Mouse (Mus musculus): ENCODE data around the gene Unc119. TPM values are rescaled to one million over a fixed set of nuclear protein-coding genes. Genes with fewer than 3 reads are reported as not detected.

Unc119 gene
- total RNA-seq, 2 experiments from 2014 or later = 27.2 to 51.2 TPM

DNA sequence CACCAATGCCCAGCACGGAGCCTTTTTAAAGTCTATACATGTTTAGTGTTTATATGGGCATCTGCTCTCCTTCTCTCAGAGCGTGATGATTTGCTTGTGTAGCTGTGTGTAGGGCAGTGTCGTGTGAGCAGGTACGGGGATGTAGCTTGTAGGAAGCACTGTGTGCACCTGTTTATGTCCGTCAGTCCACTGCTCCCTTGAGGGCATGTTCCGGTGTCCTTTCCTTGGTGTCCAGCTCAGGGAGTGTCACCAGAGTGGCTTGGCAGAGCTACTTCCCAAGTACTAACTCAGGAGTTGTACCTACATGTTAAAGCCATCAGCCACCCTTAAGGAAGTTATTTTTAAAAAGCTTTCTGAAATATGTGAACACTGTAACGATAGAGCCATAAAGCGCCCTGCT lies 6.2 kb upstream of the Unc119 start:
- ATAC-seq (replicated peaks; ENCODE audit: low FRiP score, low TSS enrichment, poor library complexity, severe bottlenecking) = no peak

DNA sequence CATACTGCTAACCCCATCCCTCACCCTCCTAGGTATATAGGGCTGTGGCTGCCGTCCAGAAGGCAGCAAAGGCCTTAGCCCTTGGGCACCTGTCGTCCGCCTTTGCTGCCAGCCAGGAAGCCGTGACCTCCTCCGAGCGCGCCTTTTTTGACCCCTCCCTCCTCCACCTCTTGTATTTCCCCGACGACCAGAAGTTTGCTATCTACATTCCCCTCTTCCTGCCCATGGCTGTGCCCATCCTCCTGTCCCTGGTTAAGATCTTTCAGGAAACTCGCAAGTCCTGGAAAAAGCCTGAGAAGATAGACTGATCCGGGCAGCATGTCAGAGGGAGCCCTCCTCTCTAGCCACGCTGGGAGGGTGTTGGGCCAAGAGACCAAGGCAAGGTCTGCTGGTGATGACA lies 1.6 kb upstream of the Unc119 start:
- ATAC-seq (replicated peaks; ENCODE audit: low FRiP score, low TSS enrichment, poor library complexity, severe bottlenecking) = no peak

DNA sequence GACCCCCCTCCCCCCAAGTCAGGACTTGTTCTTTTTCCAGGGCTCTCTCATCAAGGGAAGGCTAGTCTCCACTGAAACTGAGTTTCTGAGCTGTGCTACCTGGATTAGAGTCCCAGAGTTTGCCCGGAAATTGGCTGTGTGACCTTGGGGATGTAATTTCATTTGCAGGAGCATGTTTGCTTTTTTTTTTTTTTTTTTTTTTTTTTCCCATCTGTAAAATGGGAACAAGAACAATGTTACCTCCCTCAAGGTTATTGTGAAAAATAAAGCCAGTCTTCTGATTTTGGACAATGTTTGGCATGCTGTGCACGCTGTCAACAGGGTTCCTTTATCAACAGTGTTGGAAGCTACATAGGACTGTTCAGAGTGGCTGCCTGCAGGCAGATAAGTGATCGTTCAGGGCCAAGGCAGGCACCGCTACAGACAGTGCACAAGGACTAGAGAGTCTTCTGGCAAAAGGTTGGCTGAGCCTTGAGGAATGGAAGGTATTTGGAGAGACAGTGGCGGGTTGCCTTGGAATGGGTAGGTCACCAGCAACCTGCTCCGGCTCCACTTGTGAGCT lies 1.1 kb downstream of the Unc119 start:
- peak; percentile 66 for ATAC-seq (replicated peaks; ENCODE audit: low FRiP score, low TSS enrichment, poor library complexity, severe bottlenecking)

DNA sequence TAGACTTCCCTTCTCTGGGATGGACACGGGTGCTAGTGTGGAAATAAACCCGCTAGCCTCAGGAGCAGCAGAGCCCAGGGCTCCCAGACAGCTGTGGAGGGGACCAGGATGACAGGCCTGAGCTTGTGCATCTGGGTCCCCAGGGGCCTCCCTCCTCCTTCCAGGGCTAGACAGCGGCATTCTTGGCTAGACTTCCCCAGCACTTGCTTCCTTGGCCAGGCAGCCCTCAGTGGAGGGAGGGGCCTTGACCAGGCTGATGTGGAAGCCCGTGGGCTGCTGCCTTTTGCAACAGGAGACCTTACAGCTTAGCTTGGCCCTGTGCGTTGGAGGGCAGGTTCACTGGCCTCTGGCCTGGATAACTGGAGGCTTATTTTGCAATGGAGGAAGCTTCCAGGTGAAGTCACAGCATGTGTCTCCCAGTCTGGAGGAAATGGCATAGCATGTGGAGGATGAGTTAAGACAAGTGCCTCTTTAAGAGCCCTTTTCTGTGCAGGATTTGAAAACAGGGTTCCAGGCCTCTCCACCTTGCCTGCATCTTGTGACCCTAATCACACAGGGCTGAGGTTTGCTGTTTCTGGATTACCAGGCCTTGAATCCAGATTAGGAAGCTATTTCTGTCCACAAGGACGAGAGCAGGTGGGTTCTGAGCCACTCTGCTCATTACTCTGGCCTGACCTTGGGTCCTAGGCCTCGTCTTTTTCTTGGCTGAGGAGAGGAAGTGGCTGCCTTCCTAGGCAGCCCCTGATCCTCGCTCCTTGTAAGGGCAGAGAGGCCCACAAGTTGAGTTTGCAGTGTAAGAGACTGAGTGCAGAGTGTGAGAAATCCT lies 1.8 kb downstream of the Unc119 start:
- ATAC-seq (replicated peaks; ENCODE audit: low FRiP score, low TSS enrichment, poor library complexity, severe bottlenecking) = peak; percentile 26

DNA sequence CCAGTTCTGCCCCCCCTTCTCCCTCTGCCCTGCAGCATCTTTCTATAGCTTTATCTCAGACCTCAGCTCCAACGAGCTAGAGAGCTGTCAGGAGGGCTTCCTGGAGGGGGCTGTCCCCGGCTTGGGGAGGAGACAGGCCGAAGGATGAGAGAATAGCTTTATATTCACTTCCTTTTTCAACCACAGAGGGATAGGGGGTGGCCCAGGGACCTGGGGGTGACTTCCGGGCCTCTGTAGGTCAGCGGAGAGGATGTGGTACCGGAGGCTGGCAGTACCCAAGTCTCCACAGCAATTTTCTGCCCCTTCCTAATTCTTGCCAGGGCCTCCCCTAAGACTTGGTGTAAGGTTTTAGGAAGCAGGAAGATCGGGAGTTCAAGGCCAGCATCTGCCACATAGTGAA lies 2.5 kb downstream of the Unc119 start:
- no peak for ATAC-seq (replicated peaks; ENCODE audit: low FRiP score, low TSS enrichment, poor library complexity, severe bottlenecking)

DNA sequence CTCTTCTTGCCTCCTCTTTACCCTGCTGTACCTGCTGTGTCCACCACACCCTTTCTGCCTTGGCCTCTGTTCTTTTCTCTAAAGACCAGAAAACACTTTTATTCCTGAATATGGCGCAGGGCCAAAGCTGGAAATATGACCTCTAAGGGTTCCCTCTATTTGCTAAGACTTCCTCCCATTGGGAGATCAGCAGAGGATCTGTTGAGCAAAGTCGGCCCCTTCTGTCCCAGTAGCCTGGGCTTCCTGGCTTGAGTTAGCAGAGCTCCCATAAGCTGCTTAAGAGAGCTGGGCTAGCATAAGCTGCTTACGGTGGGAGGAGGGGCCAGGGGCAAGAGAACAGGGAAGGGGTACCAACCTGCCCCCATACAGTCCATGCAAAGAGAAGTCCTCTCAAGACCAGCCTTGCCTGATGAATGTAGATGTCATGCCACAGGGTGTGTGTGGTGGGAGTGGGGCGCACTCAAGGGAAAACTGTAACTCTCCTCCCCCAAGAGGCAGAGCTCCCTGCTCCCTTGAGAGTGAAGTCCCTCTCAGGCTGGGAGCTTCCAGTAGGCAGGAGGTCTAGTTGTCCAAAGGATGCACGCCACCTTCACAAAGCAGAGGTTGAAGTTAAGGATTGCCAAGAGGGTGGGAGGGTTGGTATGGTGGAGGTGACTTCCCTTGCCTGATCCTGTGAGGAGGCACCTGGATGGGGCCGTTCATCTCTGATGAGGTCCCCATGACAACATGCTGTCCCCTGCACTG lies 3.2 kb downstream of the Unc119 start:
- ATAC-seq (replicated peaks; ENCODE audit: low FRiP score, low TSS enrichment, poor library complexity, severe bottlenecking) = no peak

DNA sequence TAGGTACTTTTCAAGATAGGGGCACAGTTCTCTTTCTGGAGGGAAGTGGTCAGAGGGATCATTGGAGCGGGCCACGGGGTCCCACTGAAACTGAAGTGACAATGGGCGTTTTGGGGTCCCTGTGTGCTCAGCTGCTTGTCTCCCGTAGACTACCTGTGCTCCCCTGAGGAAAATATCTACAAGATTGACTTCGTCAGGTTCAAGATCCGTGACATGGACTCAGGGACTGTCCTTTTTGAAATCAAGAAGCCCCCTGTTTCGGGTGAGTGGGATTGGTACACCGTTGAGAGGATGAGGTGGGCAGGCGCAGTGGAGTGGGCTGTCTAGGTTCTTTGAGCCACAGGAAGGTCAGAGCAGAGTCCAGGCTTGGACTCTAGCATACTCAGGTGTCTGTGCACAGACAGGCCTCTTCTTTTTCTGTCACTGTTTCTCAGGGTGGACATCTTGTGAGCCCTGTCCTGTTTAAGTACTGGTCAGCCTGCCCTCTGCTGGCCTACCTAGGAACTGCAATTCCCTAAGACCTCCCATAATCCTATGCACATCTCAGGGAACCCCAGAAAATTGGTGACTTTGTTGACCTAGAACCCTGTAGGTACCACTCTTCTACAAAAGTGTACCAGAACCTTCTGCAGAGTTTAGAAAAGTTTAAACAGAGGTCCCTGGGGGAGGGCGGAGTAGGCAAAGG lies 3.9 kb downstream of the Unc119 start:
- ATAC-seq (replicated peaks; ENCODE audit: low FRiP score, low TSS enrichment, poor library complexity, severe bottlenecking) = no peak

DNA sequence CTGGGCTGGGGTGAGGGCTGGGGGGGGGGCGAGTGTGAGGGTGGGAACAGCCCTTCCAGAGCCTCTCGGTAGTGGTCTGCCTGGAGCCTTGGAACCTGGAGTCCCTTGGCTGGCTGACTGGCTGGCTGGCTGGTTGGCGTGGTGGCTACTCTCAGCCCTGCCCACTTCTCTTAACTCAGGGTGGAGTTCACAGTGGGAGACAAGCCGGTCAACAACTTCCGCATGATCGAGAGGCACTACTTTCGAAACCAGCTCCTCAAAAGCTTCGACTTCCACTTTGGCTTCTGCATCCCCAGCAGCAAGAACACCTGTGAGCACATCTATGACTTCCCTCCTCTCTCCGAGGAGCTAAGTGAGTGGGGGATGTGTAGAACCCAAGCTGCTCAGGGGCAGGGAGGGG lies 4.6 kb downstream of the Unc119 start:
- ATAC-seq (replicated peaks; ENCODE audit: low FRiP score, low TSS enrichment, poor library complexity, severe bottlenecking) = no peak

DNA sequence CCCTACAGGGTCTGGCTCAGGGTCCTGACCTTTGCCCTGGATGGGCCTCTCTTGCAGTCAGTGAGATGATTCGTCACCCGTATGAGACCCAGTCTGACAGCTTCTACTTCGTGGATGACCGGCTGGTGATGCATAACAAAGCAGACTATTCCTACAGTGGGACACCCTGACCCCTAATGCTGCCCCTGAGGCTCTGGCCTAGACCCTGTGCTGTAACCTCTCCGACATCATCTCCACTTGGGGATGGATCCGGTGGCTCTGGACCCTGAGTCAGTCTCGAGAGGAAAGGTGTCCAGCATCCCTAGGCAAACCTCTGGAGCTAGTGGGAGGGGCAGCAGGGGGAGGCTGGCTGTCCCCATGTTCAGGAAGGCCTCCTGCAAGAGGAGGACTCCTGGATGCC lies 5.2 kb downstream of the Unc119 start:
- no peak for ATAC-seq (replicated peaks; ENCODE audit: low FRiP score, low TSS enrichment, poor library complexity, severe bottlenecking)

DNA sequence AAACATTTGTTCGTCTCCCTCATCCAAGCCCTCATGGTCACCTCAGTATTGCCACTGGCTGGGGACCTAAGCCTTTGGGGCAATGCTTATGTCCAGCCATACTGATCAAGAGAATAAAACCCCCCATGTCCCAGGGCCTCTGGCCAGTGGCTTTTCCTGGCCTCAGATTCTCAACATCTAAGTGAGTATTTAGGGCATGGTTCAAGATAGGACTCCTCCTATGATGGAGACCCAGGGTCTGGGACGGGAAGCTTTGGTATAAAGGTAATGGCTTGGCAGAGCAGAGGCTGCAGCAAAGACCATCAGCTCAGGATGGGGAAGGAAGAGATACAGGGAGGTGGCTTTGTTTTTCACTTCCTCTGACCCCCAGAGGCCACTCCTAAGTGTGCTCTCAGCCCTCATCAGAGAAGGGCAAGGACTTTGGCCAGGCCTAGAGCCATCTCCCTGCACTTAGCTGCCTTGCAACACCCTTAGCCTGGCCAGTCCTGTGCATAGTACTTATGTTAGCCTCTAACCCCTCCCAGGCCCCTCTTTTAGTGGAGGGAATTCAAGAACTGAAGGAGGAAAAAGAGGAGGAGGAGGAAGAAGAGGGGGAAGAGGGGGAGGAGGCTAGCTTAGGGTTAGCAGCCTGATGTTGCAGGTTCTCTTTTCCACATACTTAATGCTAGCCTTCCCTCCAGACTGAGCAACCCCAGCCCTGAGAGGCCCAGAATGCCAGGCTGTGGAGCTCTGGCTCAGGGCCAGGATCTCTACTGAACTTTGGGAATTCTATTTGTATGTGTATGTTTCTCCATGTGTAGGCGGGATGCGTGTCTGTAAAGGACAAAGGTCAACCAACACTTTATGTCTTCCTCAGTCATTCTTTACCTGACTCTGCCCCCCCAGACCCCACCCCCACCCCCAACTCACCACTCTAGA lies 6.4 kb downstream of the Unc119 start:
- ATAC-seq (replicated peaks; ENCODE audit: low FRiP score, low TSS enrichment, poor library complexity, severe bottlenecking) = no peak

DNA sequence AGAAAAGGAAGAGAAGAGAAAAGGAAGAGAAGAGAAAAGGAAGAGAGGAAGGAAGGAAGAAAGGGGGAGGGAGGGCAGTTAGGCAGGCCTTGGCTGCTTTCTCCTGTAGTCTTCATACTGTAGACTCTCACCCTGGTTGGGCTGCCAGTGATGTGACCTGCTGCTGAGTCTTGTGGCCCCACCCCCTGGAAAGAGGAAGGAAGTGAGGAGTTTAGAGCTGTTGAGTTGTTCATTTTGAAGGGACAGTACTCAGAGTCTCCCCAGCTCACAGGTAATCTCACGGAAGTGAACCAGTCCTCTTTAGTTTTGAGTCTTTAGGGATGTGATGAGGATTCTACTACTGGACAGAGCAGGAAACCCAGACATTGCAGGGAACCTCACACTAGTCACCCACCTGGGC lies 9.8 kb downstream of the Unc119 start:
- no peak for ATAC-seq (replicated peaks; ENCODE audit: low FRiP score, low TSS enrichment, poor library complexity, severe bottlenecking)

DNA sequence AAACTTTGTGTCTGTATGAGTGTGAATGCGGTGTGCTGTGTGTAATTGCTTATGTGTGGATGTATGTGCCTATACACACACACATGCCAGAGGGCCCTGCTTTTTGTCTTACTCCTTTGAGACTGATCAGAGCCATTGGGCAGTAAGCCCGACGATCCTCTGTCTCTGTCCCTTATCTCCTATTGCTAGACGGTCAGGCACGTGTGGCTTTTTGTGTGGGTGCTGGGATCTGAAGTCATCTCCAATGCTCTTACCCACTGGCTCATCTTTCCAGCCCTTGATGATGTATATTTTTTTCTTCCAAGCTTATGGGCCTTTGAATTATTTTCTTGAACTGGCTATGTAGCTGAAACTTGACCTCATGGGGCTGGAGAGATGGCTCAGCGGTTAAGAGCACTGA lies 11.6 kb downstream of the Unc119 start:
- no peak for ATAC-seq (replicated peaks; ENCODE audit: low FRiP score, low TSS enrichment, poor library complexity, severe bottlenecking)

DNA sequence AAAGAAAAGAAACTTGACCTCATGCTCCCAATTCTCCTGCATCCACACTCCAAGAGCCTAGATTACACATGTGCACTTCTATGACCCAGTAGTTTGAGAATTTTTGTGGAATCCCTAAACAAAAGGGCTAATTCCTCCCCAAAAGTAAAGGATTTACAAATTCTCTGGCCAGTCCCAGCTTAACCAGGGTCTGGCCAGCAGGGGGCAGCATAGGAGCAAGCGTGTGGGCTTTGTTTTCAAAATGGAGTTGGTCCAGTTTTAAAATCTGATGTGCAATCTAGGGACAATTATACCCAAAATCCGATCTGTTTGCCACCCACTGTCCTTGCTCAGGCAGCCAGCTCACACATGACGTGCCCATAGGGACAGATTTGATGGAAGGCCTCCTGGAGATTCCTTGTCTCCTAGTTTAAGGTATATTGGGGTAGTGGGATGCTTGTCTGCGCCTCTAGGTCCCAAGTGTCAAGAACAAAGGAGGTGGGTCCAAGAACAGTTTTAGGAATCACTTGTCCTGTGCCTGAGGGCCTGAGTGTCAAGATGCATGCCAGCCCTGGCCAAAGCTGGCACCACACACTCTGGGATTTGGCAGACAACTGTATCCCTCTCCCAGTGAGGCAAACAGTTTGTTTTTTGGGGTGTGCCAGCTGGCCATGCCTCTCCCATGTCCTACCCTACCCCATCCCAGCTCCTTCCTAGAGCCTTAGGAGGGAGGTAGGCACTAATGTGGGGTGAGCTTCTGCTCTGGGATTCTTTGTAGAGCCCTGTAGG lies 12.4 kb downstream of the Unc119 start:
- no peak for ATAC-seq (replicated peaks; ENCODE audit: low FRiP score, low TSS enrichment, poor library complexity, severe bottlenecking)

DNA sequence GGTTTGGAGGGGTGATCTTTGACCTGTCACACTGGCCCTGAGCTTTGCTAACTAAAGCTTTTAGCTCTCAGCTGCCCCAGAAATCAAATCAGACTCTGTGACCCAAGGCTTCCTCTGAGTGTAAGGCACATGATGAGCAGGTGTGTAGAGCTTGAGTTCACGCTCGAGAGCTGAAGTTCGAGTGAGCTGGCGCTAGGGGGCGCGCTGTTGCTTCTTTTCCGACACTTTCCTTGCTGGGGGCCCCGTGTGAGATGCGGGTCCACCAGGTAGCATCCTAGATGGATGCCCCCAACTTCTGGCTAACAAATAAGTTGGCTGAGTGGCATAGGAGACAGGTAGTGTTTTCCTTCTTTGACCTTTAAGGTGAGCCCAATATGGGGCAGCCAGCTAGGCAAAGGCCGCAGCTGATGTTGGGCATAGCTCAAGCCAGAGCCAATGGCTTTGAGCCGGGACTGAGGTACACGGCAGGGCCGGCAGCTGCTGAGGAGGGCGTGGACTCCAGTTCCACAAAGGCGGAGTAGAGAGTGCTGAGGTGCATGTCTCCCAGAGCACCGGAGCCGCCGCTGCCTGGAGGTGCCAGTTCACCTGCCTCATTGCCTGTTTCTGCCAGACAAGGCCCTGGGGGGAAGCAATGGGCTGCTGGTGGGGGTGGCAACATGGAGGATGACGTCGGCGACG lies 15.2 kb downstream of the Unc119 start:
- no peak for ATAC-seq (replicated peaks; ENCODE audit: low FRiP score, low TSS enrichment, poor library complexity, severe bottlenecking)

DNA sequence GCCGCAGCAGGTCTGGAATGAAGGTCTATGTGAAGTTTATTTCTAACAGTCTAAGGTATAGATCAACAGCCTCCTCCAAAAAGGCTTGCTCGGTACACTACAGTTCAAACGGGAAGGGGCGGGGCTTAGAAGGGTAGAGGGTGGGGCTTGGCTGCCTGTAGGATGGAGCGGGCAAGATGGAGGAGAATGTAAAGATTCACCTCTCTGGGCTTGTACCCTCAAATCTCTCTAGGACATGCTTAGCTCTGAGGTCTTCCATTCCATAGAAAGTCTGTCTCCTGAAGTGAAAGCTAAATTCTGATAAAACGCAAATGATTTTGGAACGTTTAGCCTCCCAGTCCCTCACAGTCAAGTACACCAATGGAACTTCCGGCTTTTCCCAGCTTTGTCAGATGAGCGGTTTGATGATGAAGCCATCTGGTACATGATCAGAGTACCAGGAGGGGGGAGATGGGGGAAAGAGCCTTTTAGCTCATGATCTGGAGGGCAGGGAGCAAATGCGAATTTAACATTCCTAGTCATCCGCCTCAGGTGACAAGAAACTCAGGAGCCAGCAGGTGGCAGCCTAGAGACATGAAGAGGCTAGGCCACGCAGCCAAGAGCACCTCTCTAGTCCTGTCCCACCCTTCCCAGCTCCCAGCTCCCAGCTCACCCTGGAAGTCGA lies 17.0 kb downstream of the Unc119 start:
- ATAC-seq (replicated peaks; ENCODE audit: low FRiP score, low TSS enrichment, poor library complexity, severe bottlenecking) = peak; percentile 74

DNA sequence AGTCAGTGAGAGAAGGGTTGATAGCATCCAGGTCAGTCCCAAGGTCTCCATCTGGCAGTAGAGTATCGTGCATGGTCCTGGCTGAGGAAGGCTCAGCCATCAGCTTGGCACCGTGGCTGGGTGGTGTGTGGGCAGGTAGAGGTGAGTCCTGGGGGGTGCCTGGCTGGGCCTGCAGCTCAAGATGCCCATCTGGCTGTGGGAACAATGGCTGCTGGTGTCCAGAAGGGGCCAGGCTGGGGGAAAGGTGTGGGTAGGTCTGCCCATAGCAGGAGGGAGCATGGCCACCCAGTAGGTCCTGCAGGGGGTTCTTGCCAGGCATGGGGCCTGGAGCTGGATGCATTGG lies 17.5 kb downstream of the Unc119 start:
- ATAC-seq (replicated peaks; ENCODE audit: low FRiP score, low TSS enrichment, poor library complexity, severe bottlenecking) = 0 out of 2 replicates have a peak, but pooled peaks have one; percentile 2

DNA sequence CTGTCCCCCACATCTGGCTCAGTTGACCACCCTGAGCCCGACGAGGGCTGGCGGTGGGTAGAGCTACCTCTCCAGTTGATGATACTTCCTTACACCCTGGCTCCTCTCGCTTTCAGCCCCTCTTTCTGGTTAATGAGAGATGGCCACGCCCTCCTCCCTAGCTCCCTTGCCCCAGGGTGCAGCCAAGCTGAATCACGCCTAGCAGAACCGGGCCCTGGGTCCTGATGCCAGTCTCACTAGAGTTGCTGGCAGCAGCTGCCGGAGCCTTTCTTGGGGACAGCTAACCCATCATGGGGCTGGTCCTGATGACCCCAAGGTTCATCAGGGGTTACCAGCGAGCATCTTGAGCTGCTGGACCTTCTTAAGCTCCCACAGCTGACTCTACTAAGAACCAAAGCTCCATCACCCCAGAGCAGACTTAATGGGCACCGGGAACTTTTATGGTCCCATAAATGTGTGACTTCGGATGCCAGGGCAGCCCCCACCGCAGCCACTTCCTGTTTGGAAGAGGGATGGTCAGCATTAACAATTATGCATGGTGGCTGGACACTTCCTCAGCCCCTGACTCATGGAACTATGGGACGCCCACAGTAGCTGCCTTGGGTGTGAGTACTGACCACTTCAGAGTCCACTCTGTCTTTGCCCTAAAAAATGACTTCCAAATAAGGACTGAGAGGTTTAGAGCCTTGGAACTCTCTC lies 20.2 kb downstream of the Unc119 start:
- no peak for ATAC-seq (replicated peaks; ENCODE audit: low FRiP score, low TSS enrichment, poor library complexity, severe bottlenecking)
